Mouse (Mus musculus): Measurements from ENCODE around the gene Pax7.

Pax7 gene

DNA sequence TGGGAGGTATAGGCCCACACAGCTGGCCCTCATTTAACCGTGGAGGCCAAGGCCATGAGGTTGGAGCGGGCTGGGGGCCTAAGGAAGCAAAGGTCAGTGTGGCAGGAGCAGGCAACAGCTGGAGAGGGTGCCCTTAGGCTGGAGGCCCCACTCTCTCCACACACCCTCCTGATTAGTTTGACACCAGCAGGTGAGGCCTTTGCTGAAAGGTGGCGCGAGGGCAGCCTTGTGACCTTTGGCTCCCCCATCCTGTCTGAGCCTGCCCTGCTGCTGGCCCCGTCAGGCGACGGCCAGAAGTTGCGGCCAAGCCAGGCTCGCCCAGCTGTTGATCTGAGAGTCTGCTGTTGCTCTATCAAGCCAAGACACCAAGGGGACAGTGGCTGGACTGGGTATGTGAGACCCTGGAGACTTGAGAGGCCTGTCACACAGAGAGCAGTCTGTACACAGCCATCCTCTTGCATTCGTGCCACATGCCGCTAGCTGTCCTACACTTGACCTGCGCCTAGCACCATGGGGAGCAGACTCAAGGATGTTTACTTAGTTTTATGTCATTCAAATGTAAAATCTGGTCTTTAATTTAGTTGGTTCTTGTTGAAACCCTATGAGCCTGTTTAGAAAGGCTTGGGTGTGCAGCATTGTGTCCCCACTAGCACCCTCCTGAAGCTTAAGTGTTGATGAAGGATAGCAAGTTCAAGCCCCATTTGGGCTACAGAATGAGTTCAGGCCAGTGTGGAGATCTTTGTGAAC, 86.0 kb downstream of the Pax7 start:
- DNase-seq, result peak in 1 of 2 experiments; percentile 8

DNA sequence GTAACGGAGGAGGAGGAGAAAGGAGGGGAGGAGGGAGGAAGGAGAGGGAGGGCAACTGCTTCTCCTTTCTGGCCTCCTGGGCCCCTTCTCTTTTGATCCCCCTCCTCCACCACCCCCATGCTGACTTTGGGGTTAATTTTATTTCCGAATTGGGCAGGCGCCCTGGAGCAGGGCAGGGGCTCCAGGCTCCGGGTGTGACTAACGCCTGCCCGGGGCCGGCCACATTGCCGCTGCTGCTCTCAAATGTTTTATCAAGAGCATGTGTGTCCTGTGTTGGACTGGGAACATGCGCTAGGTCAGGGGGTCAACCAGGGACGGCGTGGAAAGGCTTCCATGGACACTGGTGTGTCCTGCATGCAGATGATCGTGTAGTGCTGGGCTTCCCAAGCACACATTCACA, 87.2 kb downstream of the Pax7 start:
- DNase-seq, result no peak

DNA sequence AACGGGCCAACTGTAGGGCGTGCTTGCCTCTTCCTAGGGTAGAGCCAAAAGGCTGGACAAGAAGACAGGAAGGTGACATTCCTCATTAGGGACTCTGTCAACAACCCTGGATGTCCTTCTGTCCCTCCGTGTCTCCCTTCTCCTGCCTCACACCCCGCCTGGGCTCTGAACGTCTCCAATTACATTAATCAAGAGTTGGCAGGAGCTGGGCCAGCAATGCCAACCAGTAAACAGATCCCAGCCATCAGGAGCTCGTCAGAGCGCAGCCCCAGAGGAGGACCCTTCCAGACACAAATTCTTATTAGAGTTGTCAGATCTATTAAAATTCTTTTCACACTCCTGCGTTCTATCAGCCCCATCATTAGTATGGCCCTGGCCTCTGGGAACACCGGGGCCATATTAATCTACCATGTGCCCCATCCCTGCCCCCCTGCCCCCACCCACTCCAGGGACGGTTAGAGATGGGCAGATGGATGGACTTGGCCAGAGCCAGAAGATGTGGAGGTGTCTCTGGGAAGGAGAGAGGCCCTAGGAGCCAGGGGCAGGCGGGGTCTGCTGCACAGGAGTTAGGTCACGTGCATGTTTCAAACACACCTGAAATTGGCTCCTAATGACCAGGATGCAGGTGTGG, 88.4 kb downstream of the Pax7 start:
- DNase-seq, result no peak

DNA sequence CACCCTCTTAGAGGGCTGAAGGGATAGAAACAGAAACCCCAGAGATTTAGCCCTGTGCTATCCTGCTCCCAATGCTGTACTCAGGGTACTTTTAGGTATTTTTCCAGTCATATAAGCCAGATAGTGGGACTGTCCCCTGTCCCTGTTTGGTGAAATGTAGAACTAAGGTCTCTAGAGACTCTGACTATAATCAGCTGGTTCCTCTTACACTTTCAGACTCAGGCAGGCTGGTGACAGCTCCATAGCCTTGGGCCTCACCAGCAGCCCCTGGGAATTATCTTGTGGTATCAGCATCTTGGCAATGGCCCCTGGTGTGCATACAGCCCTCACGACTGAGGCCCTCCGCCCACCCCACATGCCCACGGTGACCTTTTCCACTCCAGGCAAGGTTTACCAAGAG, 89.7 kb downstream of the Pax7 start:
- no peak for DNase-seq

DNA sequence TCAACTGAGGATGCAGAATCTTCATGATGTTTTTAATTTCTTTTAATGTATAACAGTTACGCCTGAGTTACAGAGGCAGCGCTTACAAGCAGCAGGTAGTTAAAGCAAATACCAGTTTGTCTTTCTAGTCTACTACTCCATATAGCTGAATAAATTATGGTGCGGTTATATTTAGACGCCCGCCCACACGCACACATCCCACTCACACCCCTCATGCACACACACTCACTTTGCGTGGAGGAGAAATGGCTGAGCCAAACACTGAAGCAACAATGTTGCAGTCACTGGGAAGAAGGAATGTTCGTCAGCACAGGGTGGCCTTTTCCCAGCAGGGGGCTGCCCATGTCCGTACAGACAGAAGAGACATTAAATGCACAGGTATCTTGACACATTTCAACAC, 96.3 kb downstream of the Pax7 start:
- DNase-seq, result no peak

DNA sequence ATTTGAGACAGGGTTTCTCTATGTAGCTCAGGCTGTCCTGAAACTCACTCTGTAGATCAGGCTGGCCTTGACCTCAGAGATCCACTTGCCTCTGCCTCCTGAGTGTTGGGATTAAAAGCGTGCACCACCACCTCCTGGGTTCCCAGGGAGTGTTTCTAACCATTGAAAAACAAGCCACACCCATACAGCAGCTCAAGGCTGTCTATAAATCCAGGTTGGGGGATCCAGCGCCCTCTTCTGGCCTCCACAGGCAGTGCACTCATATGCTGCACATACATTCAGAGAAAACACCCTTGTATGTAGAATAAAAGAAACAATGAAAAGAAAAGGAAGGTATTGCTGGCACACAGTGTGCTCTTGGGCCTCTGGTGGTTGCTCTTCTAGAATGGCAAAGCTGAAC, 106.2 kb downstream of the Pax7 start:
- no peak for DNase-seq

DNA sequence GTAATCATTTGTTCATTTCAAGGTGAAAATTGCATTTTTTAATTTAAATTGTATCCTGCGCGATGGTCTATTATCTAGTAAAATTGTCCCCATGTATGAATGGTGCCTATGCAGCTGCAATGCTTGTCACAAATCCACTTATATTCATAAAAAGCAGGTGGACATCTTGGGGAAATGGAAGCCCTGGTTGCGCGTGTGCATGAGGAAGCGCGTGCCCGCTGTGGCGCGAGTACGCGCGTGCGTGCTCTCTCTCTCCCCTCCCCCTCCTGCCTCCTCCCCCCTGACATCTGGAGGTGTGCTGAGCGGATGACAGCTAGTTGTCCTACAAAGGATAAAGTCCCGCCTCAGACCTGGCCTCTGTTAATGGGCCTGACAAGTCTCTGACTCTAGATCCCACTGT, 107.9 kb downstream of the Pax7 start:
- no peak for DNase-seq

DNA sequence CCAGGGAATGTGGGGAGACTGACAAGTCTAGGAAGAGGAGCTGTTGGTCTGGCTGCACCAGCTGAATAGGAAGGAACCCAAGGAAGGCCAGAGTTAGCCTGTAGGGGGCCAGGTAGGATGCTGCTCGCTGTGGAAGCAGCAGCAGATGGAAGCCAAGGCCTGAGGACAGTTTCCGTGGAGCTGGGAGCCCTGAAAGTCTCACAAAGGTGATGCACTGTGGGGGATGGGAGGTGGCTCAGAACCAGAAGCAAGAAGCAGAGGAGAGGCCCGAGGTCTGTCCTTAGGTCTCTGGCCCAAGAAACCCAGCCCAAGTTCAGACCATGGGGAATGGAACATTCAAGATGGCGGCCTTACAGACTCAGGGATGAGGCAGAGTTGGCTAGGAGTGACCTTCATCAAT, 109.0 kb downstream of the Pax7 start:
- no peak for DNase-seq

DNA sequence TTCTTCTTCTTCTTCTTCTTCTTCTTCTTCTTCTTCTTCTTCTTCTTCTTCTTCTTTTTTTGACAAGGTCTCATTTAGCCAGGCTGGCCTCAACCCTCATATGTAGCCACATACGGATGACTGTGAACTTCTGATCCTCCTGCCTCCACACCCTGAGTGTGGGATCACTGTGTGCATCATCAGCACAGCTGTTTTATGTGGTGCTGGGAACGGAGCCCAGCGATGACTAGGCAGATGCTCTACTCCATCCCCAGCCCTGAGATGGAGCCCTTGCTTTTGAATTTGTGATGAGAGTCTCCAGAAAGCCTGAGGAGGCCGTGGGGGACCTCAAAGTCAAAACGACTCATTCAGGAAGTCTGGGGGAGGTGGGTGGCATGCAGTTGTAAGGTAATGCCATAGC, 114.3 kb downstream of the Pax7 start:
- no peak for DNase-seq

DNA sequence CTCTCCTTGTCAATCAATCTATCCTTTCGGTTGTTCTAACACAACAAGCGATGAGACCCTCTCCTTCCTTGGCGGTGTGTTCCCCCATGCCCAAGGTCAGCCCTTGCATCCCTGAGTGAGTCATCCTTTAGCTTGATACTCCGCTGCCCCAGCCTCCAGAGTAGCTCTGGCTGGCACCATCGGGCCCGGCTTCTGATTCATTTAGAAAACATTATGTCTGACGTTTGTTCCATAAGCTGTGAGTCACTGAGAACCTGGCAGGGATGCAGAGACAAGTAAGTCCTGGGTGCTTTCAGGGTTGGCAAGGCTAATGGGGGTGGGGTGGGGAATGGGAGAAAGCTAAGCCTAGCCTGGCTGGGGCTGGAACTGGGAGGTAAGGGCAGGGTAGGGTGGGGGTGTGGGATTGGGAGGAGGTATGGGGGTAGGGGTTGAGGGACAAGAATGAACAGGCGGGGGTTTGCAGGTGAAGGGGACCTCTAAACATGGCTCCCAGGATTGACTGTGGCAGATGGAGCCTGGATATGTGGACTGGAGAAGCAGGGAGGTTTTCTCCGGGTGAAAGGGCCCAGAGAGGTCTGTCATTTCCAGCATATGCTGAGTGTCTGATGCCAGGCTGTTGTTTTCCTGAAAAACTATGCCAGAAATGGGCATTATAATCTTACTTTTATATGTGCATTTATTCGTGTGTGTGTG, 116.7 kb downstream of the Pax7 start:
- DNase-seq, result no peak

DNA sequence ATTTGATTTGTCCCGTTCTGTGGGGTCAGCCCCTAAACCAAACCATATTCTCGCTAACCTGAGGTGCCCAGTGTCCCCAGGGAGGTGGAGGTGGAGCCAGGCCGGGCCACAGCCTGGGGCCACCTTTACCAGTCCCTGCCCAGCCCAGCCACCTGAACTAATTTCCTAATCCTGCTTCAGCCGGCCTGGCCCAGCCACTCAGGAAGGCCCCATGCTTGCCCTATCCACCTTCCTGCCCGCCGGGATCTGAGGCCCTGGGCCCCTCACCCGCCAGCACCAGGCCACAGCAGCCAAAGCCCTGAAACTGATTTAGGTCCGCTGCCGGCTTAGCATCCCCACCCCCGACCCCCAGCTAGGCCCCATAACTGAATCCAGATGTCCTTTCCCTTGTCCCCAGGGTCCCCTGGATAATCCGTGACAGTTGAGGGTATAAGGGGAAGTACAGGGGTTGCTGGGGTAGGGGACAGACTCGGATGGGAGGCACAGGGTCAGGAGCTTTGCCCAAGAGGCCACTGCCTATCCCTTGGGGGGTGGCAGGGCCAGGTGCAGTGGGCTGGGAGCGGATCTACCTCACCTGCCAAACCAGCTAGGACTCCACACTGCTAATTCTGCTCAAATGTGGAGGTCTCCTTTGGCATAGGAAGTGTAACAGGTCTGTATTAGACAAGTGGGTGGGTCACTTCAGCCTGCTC, 117.9 kb downstream of the Pax7 start:
- DNase-seq, result peak in 1 of 2 experiments; percentile 19

DNA sequence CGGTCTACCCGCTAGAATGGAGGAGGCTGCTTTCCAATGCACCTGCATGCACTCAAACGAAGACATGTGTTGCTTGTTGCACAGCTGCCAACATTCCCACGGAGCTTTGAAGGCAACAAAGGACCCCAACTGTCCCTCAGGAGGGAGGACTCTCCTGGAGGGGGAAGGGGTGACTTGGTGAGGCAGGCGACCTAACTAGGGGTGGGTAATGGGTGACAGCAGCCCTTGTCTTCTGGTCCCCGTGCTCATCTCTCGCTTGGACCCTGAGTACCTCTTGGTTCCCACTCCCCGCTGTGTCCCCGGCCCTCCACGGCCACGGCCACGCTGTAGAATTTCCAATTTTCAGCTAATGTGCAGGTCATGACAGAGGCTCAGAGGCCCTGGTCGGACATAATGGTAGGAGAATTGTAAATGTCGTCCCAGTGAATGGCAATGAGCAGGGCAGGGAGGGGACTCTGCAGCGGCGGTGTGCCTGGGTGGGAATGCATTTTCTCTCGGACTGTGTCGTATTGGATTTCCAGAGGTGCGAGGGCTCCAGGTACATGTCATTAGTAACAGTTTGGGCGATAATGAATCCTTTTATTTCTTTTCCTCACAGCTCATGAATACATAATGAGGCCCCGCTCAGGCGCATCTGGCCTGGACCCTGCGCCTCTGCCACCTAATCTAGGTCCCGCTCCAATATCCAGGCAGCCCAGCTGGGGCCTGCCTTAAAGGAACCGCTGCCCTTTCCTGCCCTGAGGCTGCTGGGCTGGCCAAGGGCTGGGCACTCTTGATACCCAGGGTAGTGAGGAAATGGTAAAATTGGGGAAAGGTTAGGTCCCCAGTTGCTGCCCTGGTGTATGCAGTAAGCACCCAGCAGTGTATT, 122.6 kb downstream of the Pax7 start:
- peak in 1 of 2 experiments; percentile 7 for DNase-seq

DNA sequence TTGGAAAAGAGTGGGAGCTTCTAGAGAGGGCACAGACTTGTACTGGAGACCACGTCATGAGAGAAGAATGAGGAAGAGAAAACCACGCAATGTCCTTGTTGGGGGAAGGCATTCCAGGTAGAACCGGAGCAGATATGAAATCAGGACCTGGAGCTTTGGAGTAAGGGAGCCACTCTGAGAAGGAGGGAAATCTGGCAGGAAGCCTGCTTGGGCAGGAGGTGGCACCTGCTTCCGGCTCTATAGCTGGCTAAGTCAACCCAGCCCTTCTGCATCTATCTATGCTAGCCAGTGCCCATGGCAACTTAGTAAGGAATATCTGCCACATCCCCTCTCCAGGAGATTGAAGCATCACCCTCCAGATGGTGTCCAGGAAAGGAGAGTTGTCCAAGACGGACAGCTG, 127.3 kb downstream of the Pax7 start:
- DNase-seq, result no peak

DNA sequence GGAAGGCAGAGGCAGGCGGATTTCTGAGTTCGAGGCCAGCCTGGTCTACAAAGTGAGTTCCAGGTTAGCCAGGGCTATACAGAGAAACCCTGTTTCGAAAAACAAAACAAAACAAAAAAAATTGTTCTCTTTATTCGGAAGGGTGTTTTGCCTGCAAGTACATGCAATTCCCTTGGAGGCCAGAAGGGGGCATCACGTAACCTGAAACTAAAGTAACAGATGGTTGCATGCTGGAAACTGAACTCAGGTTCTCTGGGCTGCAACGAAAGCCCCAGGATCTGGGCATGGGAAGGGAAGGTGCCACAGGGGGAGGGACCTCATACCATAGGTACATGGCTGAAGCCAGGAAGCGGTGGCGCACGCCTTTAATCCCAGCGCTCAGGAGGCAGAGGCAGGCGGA, 129.9 kb downstream of the Pax7 start:
- no peak for DNase-seq

DNA sequence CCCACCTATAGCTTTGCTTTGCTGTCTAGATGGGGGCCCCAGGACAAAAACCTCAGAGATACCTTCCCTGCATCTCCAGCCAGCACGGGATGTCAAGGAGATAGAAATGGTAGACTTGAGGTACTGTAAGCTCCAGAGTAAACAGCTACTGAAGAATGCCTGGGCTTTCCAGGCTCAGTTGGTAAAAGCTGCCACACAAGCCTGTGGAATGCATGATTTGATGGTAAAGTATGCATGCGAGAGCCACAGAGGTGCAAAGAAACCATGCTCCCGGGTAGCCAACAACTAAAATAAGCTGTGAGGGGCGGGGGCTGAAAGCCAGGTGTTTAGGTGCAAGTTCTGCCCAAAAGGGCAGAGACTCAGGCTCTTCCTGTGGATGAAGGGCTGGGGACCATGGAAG, 130.4 kb downstream of the Pax7 start:
- no peak for DNase-seq

DNA sequence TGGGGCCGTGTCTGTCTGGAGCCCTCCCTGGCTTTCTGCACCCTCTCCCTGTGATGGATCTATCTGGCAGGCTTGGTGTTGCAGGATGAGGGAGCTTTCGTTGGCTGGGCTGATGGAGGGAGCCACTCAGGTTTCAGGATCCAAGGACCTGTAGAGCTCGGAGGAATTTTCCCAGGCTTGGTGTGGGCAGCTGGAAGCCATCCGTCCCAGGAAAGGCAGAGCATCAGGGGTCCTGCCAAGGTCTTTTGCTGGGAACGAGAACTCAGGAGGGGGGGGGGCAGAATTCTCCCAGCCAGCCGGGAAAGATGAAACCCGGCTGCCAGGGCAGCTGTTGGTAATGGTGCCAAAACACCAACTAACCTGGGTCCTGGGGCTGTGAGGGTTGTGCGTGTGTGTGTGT, 134.7 kb downstream of the Pax7 start:
- DNase-seq, result no peak

DNA sequence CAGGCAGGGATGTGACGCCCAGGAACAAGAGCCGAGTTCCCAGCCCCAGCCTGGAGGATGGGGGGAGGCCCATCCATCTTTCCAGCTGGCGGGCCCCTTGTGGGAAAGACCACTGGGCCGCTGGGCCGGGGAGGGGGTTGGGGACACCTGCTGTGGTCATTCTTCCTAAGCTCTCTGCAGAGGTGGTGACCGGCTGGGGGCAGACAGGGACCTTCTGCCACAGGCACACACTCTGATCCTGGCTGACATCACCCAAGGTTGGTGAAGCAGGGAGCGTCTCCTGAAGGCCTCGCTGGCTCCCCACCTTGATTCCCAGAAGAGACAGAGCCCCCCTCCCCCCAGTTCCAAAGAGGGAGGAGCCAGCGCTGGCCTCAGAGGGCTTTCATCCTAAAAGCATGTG, 135.6 kb downstream of the Pax7 start:
- DNase-seq, result peak; percentile 16 to 24

DNA sequence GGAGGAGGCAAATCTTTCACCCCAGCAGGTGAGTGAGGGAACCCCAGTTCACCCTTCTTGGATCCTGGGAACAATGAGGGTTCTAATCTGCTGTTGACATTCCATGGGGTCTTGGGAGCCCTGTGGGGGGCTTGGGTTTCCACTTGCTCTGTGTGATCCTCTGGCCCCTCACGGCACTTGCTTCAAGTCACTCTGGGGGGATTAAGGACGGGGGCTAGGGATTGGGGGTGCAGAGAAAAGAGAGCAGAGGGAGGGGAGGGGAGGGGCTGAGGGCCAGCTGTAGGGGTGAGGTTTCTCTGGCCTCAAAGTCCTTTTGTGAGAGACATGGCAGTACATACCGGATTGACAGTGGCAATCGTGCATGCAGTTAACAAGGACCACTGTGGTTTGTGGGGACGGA, 140.0 kb downstream of the Pax7 start:
- no peak for DNase-seq

DNA sequence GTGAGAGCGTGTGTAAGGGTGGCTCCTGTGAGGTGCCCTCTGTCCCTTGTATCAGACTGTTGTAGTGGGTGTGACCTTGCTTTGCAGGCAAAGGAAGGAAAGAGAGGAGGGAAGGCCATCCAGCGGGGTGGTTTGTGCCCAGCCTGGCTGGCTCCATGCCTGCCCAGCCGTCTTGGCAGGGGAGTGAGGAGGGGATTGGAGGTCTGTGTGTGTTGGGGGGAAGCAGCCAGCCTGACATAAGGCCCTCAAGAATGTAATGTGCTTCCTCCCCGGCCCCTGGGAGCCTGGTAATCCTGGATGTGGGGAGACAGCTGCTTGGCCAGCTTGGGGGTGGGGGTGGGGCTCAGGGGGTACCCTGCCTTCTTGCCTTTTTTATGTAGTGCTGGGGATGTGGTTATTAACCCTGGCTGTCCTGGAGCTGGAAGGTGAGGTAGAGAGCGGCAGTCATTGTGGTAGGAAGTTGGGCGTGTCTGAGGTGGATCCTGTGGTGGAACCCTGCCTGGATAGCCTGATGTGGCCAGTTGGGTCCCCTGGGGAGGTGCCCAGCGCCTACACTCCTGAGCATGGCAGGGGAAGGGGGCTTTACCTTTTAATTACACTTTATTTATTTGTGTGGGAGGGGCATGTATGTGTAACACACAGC, 143.6 kb downstream of the Pax7 start:
- no peak for DNase-seq

DNA sequence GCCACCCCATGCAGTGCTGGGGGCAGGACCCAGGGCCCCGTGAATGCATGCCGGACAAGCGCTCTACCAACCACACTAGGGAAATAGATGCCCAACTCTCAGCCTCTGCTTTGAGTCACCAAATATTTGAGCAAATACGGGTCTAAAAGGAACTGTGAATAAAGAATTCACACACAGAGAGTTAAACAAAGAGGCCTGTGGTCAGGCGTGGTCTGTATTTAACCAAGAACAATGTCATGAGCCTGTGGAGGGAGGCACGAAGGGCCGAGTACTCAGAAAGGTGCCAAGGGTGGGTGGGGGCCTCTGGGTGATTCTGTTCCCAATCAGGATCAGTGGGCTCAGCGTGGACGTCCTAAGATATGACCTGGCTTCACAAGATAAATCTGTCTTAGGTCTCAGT, 145.3 kb downstream of the Pax7 start:
- no peak for DNase-seq

Measured in kidney, postnatal 4 days (tissue).